Mouse (Mus musculus) liver, embryonic 14.5 days (tissue): ENCODE measurements around the gene Ranbp6. TPM values are rescaled to one million over a fixed set of nuclear protein-coding genes. Genes with fewer than 3 reads are reported as not detected.

Experiments
- ATAC-seq: fragments of 200-750 bp; cut with Nextera tagmentation; 2 replicates; pipeline ENCODE4 v1.8.0; 2017; ENCODE audit warnings: moderate number of reproducible peaks, mild to moderate bottlenecking, moderate library complexity; ENCODE audit not compliant: insufficient read depth
- DNase-seq, 3 experiments: peaks; one replicate each; pipeline ENCODE4 v3.0.0-alpha.2; 2012 to 2013; ENCODE audit warnings: low read depth in 3 of 3, low spot score in 3 of 3
- H3K27ac ChIP-seq: fragments of 300-500 bp; sonication (generic); 2 replicates; pipeline ENCODE4 v1.5.1; 2014; ENCODE audit warnings: moderate library complexity, mild to moderate bottlenecking, control low read depth, inconsistent platforms
- H3K27me3 ChIP-seq: fragments of 300-500 bp; sonication (generic); 2 replicates; pipeline ENCODE4 v1.6.1; 2014; ENCODE audit warnings: mild to moderate bottlenecking, low read length, moderate library complexity; ENCODE audit not compliant: control insufficient read depth, insufficient read depth
- H3K36me3 ChIP-seq: fragments of 300-500 bp; sonication (generic); replicated peaks from 2 replicates; pipeline ENCODE4 v1.6.1; 2014; ENCODE audit warnings: low read depth; ENCODE audit not compliant: control insufficient read depth, insufficient read depth
- H3K4me1 ChIP-seq, 2 experiments: fragments of 200-500 bp in 1 of 2; fragments of 300-500 bp in 1 of 2; sonication (generic) in 1 of 2; replicated peaks; 2 replicates each; pipeline ENCODE4 v1.6.1; 2012 to 2014; ENCODE audit warnings: antibody characterized with exemption in 1 of 2, inconsistent platforms in 1 of 2, low read length in 1 of 2; ENCODE audit not compliant: control insufficient read depth in 2 of 2, insufficient read depth in 2 of 2
- H3K4me2 ChIP-seq: fragments of 300-500 bp; sonication (generic); 2 replicates; pipeline ENCODE4 v1.6.1; 2014; ENCODE audit warnings: low read depth, mild to moderate bottlenecking, control low read depth, moderate library complexity
- H3K4me3 ChIP-seq, 2 experiments: fragments of 200-500 bp in 1 of 2; fragments of 300-500 bp in 1 of 2; sonication (generic) in 1 of 2; 2 replicates each; pipeline ENCODE4 v1.5.1; 2012 to 2014; ENCODE audit warnings: low read depth in 2 of 2, low read length in 2 of 2, mild to moderate bottlenecking in 2 of 2, control low read depth in 1 of 2, inconsistent platforms in 1 of 2, moderate library complexity in 1 of 2; ENCODE audit not compliant: insufficient read depth in 1 of 2
- H3K9ac ChIP-seq: fragments of 300-500 bp; sonication (generic); replicated peaks from 2 replicates; pipeline ENCODE4 v1.6.1; 2014; ENCODE audit warnings: mild to moderate bottlenecking, control low read depth, moderate library complexity
- H3K9me3 ChIP-seq: fragments of 300-500 bp; sonication (generic); 2 replicates; pipeline ENCODE4 v1.6.1; 2016; ENCODE audit warnings: low read length, mixed read lengths; ENCODE audit not compliant: control insufficient read depth
- CTCF ChIP-seq: IDR thresholded peaks from 2 replicates; pipeline ENCODE4 v1.5.1; 2016; ENCODE audit warnings: antibody characterized with exemption, low read depth, control low read depth
- EP300 ChIP-seq: IDR thresholded peaks from 2 replicates; pipeline ENCODE4 v1.6.1; 2016; ENCODE audit warnings: antibody characterized with exemption, low read depth
- WGBS: fragments of 180-500 bp; shearing (Covaris S2); extraction: QIAGEN DNeasy Blood & Tissue Kit; methylation state at CpG from one replicate; pipeline ENCODE4 v1.1.7; 2014; ENCODE audit not compliant: insufficient replicate concordance; 5-methylcytosine and 5-hydroxymethylcytosine counted together
- polyA plus RNA-seq, 2 experiments: library from polyadenylated mRNA; depleted of rRNA in 1 of 2; stranded (reverse) in 1 of 2; unstranded in 1 of 2; fragments of >200 nt; fragmentation: Nextera tagmentation in 1 of 2; extraction: Ambion mirVana in 1 of 2; gene quantifications; 2 replicates each; pipeline versions ENCODE4 v1.2.1 to v1.2.3; 2012 to 2014

The Ranbp6 gene
- polyA plus RNA-seq, 2 experiments: 4.3 to 6.2 TPM

DNA sequence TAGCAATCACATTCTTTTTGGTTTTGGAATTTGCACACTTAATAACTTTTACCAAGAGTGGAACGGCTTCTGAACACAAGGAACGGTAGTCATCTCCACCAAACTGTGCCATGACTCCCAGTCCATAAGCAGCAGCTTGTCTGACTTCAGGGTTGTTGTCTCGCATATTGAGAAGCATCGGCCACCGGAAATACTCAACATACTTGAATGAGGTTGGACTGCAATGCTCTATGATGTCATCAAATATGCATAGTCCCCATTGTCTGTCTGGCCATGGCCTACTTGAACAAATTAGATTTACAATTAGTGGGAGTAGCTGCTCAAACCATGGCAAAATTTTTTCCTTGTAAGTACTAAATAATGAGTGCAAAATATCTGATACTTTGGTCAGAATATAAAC lies 2.8 kb downstream of the Ranbp6 start:
- DNase-seq (no peak), ATAC-seq (no peak)
- Histone ChIP-seq H3K9ac (no peak overlapping the region), H3K4me3 (no peak overlapping the region), H3K9me3 (no peaks in the 10 kb centered on the region), H3K27ac (no peak overlapping the region), H3K4me1 (peaks cover 4 to 10% of the 10 kb centered on the region in 2 experiments; a peak in 3 of 4 replicates), H3K36me3 (peaks cover 4% of the 10 kb centered on the region), H3K27me3 (no peaks in the 10 kb centered on the region), H3K4me2 (no peak overlapping the region)
- 83% methylated on average over 5 of the region's 5 CpGs for WGBS
- TF ChIP-seq EP300: no peak
- no peak for TF ChIP-seq CTCF

DNA sequence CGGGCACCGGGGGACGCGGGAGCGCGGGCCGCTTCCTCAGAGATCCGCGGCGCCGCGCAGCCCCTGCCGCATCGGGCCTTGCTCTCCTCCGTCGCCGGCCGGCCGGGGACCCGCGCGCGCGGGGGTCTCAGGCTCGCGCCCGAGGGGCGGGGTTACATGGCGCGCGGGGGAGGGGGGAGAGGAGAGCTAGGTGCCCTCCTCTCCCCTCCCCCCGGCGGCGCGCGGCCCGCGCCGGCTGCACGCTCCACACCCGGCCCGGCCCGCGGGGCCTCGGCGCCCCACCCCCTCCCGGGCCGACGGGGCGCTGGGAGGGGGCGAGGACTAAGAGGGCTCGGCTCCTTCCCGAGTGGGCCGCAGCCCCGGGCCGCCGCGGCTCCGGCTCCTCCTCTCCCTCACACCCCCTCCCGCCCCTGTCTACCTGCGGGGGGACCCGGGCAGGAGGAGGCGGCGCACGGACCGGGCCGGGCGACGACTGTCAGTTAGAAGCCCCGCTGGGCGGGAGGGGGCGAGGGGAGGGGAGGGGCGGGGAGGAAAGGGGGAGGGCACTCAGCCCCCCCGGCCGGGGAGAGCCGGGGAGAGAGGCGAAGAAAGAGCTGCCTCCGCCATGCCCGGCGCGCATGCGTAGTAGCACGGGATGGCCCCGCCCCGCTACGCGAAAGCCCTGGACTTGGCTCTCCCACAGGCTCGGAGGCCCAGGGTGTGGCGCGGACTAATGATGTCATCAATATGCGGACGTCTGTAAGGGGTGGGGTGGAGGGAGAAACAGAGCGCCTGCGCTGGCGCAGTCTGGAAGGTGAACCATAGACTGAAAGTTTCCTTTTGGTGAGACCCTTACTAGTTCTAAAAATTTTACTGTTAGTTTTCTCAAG lies 6.6 kb downstream of the Ranbp6 start, which contains the start of gene 9930021J03Rik:
TSS of gene 9930021J03Rik (minus strand) at position 73 of the 869 bp plus-strand sequence.
- TF ChIP-seq EP300 (no peak), CTCF (no peak)
- Histone ChIP-seq H3K4me2 (peak within 1 kb of the TSS; percentile 99), H3K36me3 (peaks cover 4% of the 10 kb centered on the region), H3K4me1 (peaks cover 4 to 11% of the 10 kb centered on the region in 2 experiments; a peak in 2 of 4 replicates), H3K9ac (peak within 1 kb of the TSS; percentile 85), H3K27me3 (no peaks in the 10 kb centered on the region), H3K27ac (peak within 1 kb of the TSS; percentile 56), H3K4me3 (peak within 1 kb of the TSS; percentile 83 to 90), H3K9me3 (no peaks in the 10 kb centered on the region)
- WGBS: under 1% methylated on average over 79 of the region's 95 CpGs
- DNase-seq: peak; percentile 97 to 98 (median 97)
- peak; percentile 92 for ATAC-seq

DNA sequence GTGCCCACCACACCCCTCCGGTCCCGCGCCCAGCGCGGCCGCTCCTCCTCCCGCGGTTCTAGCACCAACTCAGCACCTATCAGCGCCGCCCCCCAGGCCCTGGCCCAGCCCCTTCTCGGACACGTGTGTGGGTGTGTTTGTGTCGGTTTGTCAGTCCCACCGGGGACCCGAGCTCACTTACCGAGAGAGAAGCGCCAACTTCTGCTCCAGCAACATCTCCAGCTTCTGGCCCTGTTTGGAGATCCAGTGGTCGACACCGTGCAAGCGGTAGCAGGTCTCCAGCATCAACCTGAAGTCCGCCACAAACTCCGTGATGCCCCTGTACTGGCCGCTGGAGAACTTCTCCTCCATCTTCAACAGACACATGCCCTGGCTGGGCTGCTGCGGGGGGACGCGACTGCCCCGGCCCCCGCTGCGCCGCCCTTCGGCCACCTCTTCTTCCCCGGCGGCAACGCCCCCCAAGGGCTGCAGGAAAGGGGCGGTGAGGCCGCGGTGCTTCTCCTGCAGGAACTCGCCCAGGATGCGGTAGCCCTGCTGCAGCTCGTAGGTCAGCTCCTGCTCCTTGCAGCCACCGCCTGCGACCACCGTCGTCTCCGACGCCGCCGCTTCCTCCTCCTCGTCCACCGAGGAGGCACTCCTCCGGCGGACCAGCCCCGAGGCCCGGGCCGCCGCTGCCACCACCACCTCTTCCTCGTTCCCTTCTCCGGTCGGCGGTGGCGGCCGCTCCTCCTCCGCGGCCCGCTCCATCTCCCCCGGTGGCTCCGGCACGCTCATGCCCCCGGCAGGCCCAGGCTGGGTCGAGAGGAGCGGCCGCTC lies 7.5 kb downstream of the Ranbp6 start:
- H3K9ac ChIP-seq: peak overlapping the region; percentile 85
- under 1% methylated on average over 68 of the region's 72 CpGs for WGBS

DNA sequence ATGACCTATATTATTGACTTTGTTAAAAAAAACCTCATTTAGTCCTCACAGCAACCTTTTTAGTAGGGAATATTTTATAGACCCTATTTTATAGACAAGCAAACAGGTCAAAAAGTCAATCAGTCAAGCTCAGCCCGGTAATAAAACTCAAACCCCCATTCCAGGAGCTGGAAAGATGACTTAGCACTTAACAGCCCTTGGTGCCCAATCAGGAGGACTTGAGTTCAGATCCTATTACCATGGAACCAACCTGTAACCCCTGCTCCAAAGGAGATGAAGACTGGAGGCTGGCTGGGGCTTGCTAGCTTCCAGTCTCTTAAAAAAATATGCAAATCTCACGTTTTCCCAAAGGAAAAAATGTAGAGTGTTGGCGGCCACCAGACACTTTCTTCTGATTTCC lies 8.8 kb downstream of the Ranbp6 start:
- Histone ChIP-seq H3K27ac (no peak overlapping the region), H3K36me3 (no peaks in the 10 kb centered on the region), H3K27me3 (no peaks in the 10 kb centered on the region), H3K4me2 (peak overlapping the region; percentile 44), H3K9me3 (no peaks in the 10 kb centered on the region), H3K4me3 (no peak overlapping the region), H3K4me1 (peaks cover 4 to 11% of the 10 kb centered on the region in 2 experiments; a peak in 2 of 4 replicates), H3K9ac (no peak overlapping the region; the same call in 1 of the 2 replicates)
- no peak for TF ChIP-seq CTCF
- no peak for TF ChIP-seq EP300
- WGBS: 39% methylated on average over 3 of the region's 3 CpGs
- DNase-seq: no peak
- no peak for ATAC-seq

More for the DNA sequence above, 7.5 kb downstream of the Ranbp6 start:
- peak overlapping the region; percentile 56 for H3K27ac ChIP-seq
- ATAC-seq (peak; percentile 68), DNase-seq (peak; percentile 66 to 70 (median 67))
- H3K27me3 ChIP-seq: no peaks in the 10 kb centered on the region
- H3K4me3 ChIP-seq: peak overlapping the region; percentile 83 to 90
- H3K36me3 ChIP-seq: peaks cover 4% of the 10 kb centered on the region
- peak overlapping the region; percentile 99 for H3K4me2 ChIP-seq
- peaks cover 4 to 11% of the 10 kb centered on the region in 2 experiments; a peak in 2 of 4 replicates for H3K4me1 ChIP-seq
- no peaks in the 10 kb centered on the region for H3K9me3 ChIP-seq
- TF ChIP-seq CTCF (no peak), EP300 (no peak)
